Mouse (Mus musculus): Measurements from ENCODE around the gene Nr1d2.
"Not testable (repeated sequence)": the region's sequence is repeated elsewhere in the genome, so short reads cannot be mapped to it uniquely, and the experiment has no call there.

Gene Nr1d2

DNA sequence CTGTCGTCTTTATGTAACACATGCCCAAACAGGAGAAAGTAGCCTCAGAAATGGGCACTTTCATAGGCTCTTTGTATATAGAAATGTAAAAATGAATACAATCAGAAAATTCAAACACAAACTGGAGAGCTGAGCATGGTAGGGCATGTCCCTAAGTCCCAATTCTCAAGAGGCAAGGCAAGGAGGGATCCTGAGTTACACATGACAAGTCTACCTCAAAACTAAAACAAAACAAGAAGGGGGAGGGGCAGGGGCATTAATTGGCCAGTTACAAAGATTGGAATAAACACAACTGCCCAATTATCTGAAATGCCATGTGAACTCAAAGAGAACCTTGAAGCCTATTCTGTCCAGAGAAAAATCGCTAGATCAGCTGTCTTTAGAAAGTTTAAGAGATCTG is 5.9 kb downstream of the Nr1d2 start:
- DNase-seq (ENCODE audit: low read depth, low spot score), result no peak

DNA sequence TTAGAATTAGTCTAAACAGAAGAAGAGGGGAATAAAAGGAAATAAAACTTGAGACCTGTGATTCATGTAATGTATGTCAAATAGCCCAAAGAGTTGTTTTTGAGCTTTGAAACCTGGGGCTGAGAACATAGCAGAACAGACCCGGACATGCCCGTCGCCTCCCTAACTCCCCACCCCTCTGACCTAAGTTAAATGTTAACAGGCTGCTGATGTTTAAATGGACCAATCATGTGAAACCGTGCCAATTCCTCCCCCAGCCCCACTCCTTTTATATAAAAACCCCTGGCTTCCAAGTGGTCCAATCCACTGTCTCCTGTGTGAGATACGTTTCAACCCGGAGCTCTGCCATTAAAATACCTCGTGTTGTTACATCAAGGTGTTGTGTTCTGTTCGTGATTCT is 7.1 kb downstream of the Nr1d2 start:
- DNase-seq (ENCODE audit: low read depth, low spot score), result not testable (repeated sequence)

DNA sequence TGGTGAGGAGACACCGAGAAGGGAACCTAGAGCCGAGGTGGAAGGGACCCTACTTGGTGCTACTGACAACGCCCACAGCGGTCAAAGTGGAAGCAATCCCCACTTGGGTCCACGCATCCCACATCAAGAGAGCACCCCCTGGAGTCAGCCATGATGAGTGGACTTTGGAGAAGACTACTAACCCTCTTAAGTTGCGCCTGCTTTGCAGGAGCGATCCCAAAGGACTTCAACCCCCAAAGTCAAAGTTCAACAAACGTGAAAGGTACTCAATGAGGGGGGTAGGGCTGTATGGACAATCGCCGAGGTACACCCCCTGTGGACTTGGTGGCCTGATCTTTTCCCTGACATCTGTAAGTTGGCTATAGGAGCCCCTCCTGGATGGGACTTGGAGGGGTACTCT is 9.2 kb downstream of the Nr1d2 start:
- not testable (repeated sequence) for DNase-seq (ENCODE audit: low read depth, low spot score)

DNA sequence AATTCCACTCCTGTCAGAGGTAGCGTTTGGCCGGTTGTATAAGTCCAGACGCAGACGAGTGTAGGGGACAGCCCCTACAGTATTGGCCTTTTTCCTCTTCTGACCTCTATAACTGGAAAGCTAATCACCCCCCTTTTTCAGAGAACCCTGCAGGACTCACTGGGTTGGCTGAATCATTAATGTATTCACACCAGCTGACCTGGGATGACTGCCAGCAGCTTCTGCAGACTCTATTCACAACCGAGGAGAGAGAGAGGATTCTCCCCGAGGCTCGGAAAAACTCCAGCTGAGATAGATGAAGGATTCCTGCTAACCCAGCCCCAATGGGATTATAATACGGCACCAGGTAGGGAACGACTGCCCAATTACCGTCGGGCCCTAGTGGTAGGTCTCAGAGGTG is 12.7 kb downstream of the Nr1d2 start:
- not testable (repeated sequence) for DNase-seq (ENCODE audit: low read depth, low spot score)

DNA sequence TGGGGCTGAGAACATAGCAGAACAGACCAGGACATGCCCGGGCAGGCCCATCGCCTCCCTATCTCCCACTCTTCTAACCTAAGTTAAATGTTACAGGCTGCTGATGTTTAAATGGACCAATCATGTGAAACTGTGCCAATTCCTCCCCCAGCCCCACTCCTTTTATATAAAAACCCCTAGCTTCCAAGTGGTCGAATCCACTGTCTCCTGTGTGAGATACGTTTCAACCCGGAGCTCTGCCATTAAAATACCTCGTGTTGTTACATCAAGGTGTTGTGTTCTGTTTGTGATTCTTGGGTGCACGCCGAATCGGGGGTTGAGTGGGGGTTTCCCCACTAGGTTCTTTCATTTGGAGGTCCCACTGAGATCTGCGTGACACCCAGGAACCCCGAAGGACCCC is 13.5 kb downstream of the Nr1d2 start:
- not testable (repeated sequence) for DNase-seq (ENCODE audit: low read depth, low spot score)

DNA sequence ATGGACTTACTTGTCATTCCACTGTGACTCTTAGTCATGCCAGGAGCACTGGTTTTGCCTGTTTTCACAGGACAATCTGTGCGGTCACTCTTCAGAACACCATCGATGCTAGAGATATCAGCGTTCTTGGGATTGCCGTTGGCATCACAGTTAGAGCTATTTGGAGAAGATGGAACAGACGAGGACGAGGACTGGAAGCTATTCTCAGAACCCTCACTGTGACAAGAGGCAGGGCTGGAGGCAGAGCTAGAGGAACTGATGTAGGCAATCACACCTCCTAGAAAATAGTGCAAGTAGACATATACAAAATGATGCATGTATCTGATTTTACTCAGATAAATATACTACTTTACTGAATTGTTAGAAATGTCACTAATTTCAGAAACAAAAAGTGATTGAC is 16.9 kb downstream of the Nr1d2 start:
- DNase-seq (ENCODE audit: low read depth, low spot score), result no peak

DNA sequence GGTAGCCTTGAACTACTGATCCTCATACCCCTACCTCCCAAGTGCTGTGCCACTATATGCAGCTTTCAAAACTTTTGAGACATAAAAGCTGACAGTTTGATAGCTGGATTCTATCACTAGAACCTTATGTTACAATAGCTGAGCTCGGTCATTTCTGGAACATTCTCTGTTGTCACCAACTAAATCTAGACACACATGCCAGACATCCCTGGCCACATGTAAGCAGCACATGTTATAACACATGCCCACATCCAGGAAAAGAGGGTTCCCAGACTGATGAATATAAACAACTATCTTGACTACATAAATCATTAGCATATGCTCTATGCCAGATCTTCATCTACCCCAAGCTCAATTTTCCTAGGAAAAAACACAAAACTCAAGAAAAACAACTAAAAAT is 21.8 kb downstream of the Nr1d2 start:
- DNase-seq (ENCODE audit: low read depth, low spot score), result no peak

DNA sequence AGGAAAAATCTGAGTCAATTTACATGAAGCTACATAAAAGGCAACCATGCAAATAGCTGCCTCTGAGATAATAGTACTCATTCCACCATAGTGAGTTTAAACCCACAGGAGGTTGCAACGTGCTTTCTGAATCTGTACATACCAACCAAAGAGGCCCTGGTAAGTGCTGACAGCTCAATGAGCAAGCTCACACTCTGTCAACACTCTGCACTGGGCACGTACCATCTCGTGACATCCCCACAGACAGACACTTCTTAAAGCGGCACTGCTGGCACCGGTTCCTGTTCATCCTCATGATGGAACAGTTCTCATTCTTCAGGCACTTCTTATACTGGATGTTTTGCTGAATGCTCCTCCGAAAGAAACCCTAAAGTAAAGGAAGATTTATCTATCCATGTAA is 22.5 kb downstream of the Nr1d2 start:
- DNase-seq (ENCODE audit: low read depth, low spot score), result no peak

DNA sequence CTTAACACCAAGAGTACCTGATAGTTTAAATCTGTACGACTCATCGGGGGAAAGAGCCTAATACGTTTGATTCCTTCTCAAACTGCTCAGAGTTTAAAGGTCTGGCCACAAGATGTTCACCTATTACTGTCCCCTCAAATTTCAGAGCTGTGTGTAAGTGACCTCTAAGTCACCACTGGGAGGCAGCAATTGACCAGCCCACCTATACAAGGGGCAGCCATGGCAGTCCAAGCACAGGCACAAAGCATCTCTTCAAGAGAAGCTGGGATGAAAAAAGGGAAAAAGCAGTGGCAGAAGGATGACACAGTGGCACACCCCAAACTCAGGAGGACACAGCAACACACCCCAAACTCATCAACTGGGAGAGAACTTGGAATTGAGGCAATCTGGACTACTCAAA is 28.1 kb downstream of the Nr1d2 start:
- DNase-seq (ENCODE audit: low read depth, low spot score), result no peak

DNA sequence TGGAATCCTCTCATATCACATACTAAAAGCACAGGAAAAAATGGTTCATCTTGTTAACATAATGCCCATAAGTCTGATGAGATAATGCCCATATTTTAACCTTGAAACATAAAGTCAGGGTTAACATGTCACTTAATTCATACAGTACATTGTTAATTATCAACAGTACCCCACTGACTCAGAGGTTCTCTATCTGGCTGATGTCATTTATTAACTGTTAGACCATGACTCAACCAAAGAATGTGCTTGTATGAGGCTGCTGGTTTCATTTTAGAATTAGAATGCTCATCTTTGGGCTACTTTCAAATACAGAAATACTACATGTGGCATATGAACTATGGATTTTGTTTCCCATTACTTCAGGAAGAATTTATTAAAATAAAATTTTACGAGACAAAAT is 34.6 kb downstream of the Nr1d2 start:
- not testable (repeated sequence) for DNase-seq (ENCODE audit: low read depth, low spot score)

DNA sequence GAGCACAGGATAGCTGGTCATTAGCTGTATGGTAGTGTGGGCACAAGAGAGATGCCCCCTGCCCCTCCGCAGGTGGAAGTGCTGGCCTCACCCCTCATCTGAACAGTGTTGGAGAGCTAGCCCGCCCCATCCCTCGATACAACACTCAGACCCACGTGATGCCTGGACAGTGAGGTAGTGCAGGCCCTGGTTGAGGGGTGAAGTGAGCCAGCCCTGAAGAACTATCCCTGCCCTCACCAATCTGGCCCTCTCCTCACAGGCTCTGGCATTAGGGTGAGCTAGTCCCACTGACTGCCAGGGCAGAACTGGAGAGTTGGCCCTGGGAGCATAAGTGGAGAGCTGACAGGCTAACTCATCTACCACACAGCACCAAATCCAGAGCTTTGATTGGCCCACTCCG is 37.5 kb downstream of the Nr1d2 start:
- DNase-seq (ENCODE audit: low read depth, low spot score), result no peak

DNA sequence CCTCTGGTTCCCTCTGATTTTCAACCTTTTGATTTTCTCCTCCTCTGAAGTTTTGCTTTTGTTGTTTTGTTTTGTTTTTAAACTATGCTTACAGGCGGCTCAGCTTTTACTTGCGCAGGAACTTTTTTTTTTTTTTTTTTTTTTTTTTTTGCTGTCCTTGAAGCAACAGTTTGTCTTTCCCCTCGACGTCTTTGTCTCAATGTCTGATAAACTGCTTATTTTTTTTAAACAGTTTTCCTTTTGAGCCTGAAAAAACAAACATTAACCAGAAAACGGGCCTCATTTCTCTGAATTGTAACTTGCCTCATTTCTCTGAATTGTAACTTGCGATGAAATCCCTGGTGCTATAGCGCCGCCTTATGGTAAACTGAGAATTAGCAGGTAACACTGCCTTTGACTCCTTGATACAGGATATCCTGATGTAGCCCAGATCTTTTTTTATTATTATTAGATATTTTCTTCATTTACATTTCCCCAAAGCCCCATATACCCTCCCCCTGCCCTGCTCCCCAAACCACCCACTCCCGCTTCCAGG is 52.0 kb downstream of the Nr1d2 start:
- no peak for DNase-seq (ENCODE audit: low read depth, low spot score)

DNA sequence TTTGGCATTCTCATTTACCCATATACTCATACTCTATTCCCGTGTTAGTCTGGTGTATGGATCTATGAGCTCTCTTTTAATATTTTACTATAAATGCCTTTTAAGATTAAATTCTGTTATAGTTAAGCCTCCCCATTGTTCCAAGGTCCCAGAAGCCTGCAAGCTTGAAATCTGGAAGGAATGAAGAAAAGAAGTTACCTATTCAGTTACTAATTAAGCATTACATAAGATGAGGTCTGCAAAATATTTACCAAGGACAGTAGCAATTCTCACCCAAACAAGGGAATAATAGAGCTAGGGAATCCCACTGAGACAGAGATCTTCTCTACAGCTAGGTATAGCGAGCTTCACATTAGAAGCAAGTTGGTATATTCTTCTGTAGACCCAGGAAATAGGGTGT is 61.4 kb downstream of the Nr1d2 start:
- not testable (repeated sequence) for DNase-seq (ENCODE audit: low read depth, low spot score)

DNA sequence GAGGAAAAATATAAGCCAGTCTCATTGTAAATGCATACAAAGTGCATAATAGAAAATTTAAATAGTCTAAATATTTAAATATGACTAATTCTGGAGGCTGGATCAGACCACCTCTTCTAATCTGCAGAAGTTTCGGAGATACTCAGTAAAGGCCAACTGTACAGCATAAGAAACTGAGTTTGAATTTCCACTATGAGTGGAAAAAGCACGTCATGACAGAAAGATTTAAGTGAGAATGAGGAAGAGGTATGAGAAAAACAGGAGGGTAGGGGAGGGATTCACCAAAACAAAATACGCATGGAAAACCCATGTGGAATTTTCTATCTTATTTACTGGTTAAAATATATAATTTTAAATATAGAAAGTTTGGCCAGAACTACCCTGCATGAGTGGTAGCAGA is 71.3 kb downstream of the Nr1d2 start:
- DNase-seq (ENCODE audit: low read depth, low spot score), result no peak

DNA sequence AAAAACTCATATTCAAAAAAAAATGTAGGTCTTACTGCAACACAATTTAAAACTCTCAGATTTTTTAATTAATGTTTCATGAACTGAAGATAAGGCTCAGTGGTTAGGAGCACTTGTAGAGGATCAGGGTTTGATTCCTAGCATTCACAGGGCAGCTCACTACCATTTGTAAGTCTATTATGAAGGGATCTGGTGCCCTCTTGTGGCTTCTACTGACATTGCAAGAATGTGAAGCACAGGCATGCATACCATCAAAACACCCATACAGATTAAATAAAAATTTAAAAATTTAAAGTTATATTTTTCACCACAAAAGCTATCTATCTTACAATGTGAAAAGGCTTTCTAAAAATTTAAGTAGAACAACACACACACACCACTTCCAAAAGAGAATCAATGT is 71.9 kb downstream of the Nr1d2 start:
- DNase-seq (ENCODE audit: low read depth, low spot score), result no peak

Data from skeletal muscle tissue, adult 2 months (tissue).